Mouse (Mus musculus) hindbrain, embryonic 10.5 days (tissue): ENCODE results near the gene Vangl1. TPM values are rescaled to one million over a fixed set of nuclear protein-coding genes. Genes with fewer than 3 reads are reported as not detected.
"Not testable (repeated sequence)": the region's sequence is repeated elsewhere in the genome, so short reads cannot be mapped to it uniquely, and the experiment has no call there.

Experiments used
- DNase-seq: peaks from one replicate; pipeline ENCODE4 v3.0.0-alpha.2; 2017; ENCODE audit warnings: low spot score
- H3K27ac ChIP-seq: fragments of 300-500 bp; sonication (generic); 2 replicates; pipeline ENCODE4 v1.5.1; 2016; ENCODE audit warnings: mild to moderate bottlenecking, moderate library complexity
- H3K27me3 ChIP-seq: fragments of 300-500 bp; sonication (generic); 2 replicates; pipeline ENCODE4 v1.6.1; 2016; ENCODE audit warnings: mild to moderate bottlenecking; ENCODE audit not compliant: poor library complexity, insufficient read depth, severe bottlenecking
- H3K36me3 ChIP-seq: fragments of 300-500 bp; sonication (generic); 2 replicates; pipeline ENCODE4 v1.6.1; 2016; ENCODE audit warnings: mild to moderate bottlenecking, moderate library complexity
- H3K4me1 ChIP-seq: fragments of 300-500 bp; sonication (generic); replicated peaks from 2 replicates; pipeline ENCODE4 v1.6.1; 2016; ENCODE audit warnings: mild to moderate bottlenecking
- H3K4me3 ChIP-seq: fragments of 300-500 bp; sonication (generic); 2 replicates; pipeline ENCODE4 v1.5.1; 2016; ENCODE audit warnings: mild to moderate bottlenecking, moderate library complexity
- H3K9me3 ChIP-seq: fragments of 300-500 bp; sonication (generic); 2 replicates; pipeline ENCODE4 v1.6.1; 2016; ENCODE audit warnings: mild to moderate bottlenecking, moderate library complexity
- WGBS: fragments of 180-500 bp; shearing (Covaris S2); methylation state at CpG from one replicate; pipeline ENCODE4 v1.1.7; 2016; 5-methylcytosine and 5-hydroxymethylcytosine counted together
- polyA plus RNA-seq: library from polyadenylated mRNA; unstranded; fragments of >200 nt; fragmentation: Nextera tagmentation; extraction: Ambion mirVana; gene quantifications from 2 replicates; pipeline ENCODE4 v1.2.1, GENCODE M21; 2016

Gene Vangl1
- polyA plus RNA-seq, 1 experiment from 2014 or later: 14.7 TPM

DNA sequence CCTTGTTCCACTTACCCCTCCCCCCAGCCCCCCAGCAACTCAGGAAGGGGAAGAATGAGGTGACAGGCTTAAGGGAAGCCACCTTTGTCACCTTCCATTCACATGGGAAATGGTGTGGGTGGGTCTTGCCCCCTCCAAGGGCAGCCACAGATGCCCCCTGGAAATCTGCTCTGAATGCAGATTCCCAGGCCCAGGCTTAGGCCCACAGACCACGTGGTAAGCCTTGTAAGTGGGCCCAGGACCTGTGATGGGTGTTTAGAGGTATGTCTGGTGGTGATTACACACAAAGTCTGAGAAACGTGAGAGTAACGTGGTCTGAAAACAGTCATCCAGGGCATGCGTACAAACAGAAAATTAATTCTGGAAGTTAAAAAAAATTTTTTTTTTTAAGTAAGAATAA, 39.6 kb downstream of the Vangl1 start:
- DNase-seq: no peak
- Histone ChIP-seq H3K4me3 (no peak overlapping the region), H3K9me3 (no peaks in the 10 kb centered on the region), H3K36me3 (peaks cover 34% of the 10 kb centered on the region), H3K27me3 (peaks cover 8% of the 10 kb centered on the region), H3K27ac (peak overlapping the region; percentile 81), H3K4me1 (peaks cover 36% of the 10 kb centered on the region)
- 53% methylated on average over 4 of the region's 4 CpGs for WGBS

DNA sequence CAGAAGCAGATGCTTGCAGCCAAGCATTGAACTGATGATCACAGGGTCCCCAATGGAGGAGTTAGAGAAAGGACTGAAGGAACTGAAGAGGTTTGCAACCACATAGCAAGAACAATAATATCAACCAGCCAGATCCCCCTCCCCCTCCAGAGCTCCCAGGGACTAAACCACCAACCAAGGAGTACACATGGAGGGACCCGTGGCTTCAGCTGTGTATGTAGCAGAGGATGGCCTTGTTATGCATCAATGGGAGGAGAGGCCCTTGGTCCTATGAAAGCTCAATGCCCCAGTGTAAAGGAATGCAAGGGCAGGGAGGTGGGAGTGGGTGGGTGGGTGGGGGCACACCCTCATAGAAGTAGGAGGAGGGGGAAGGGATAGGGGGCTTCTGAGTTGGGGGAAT, 40.6 kb downstream of the Vangl1 start:
- WGBS: 55% methylated on average over 1 of the region's 1 CpGs
- H3K27me3 ChIP-seq, H3K4me3 ChIP-seq, H3K9me3 ChIP-seq, H3K27ac ChIP-seq, DNase-seq: not testable (repeated sequence)
- Histone ChIP-seq H3K4me1 (peaks cover 45% of the 10 kb centered on the region), H3K36me3 (peaks cover 34% of the 10 kb centered on the region)

GRCm38 (mm10) chr3:102159423-102160325, 44.8 kb downstream of the Vangl1 start:
- no peak overlapping the region for H3K4me3 ChIP-seq

DNA sequence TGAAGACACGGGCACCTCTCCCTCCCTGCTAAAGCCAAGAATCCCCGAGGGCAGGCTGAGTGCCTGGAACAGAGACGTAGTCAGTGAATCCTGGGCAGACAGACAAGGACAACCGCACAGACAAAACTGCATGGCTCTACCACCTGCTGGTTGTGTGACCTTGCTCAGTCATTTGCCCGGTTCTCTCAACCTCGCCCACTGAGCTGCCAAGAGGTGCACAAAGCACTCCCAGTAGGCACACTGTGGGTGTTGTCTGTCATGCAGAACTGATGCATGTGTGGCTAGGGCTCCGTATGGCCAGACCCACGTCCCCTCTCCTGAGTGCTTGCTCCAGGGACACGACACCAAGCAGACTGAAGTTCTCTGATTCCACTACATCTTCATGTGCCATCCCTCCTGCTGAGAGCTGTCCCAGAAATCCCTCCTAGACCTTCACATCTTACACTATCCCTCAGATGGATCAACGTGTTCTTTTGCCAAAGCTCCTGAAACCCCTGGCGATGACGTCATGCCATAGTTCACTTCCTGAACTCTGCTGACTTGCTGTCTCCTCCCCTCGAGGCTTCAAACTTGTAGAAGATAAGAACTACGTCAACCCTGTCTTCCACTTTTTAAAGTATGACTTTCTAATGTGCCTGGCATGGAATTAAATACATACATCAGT, 45.6 kb downstream of the Vangl1 start:
- Histone ChIP-seq H3K4me1 (peaks cover 15% of the 10 kb centered on the region), H3K36me3 (peaks cover 45% of the 10 kb centered on the region), H3K27me3 (0 out of 2 replicates have a peak, but pooled peaks cover 3% of the 10 kb centered on the region), H3K4me3 (no peak overlapping the region), H3K9me3 (no peaks in the 10 kb centered on the region), H3K27ac (no peak overlapping the region)
- 81% methylated on average over 14 of the region's 14 CpGs for WGBS
- no peak for DNase-seq

More at GRCm38 (mm10) chr3:102159423-102160325, 44.8 kb downstream of the Vangl1 start:
- Histone ChIP-seq H3K27me3 (no peaks in the 10 kb centered on the region), H3K9me3 (no peaks in the 10 kb centered on the region), H3K36me3 (peaks cover 50% of the 10 kb centered on the region), H3K4me1 (peaks cover 13% of the 10 kb centered on the region), H3K27ac (no peak overlapping the region)
- 76% methylated on average over 14 of the region's 14 CpGs for WGBS
- DNase-seq: no peak

- H3K36me3 ChIP-seq: peaks cover 32% of the 10 kb centered on the region
- H3K27ac ChIP-seq: no peak overlapping the region
- 94% methylated on average over 6 of the region's 6 CpGs for WGBS
- H3K4me3 ChIP-seq: no peak overlapping the region
- no peaks in the 10 kb centered on the region for H3K9me3 ChIP-seq
- 0 out of 2 replicates have a peak, but pooled peaks cover 4% of the 10 kb centered on the region for H3K27me3 ChIP-seq
- peaks cover 25% of the 10 kb centered on the region for H3K4me1 ChIP-seq
- no peak for DNase-seq
Measured at GRCm38 (mm10) chr3:102157652-102158051, 46.8 kb downstream of the Vangl1 start.

- DNase-seq: no peak
- Histone ChIP-seq H3K4me3 (no peak overlapping the region), H3K27me3 (0 out of 2 replicates have a peak, but pooled peaks cover 4% of the 10 kb centered on the region), H3K27ac (no peak overlapping the region), H3K9me3 (no peaks in the 10 kb centered on the region), H3K4me1 (peaks cover 34% of the 10 kb centered on the region), H3K36me3 (peaks cover 28% of the 10 kb centered on the region)
- WGBS: 91% methylated on average over 7 of the region's 7 CpGs
Measured at GRCm38 (mm10) chr3:102156737-102157136, 47.8 kb downstream of the Vangl1 start.

DNA sequence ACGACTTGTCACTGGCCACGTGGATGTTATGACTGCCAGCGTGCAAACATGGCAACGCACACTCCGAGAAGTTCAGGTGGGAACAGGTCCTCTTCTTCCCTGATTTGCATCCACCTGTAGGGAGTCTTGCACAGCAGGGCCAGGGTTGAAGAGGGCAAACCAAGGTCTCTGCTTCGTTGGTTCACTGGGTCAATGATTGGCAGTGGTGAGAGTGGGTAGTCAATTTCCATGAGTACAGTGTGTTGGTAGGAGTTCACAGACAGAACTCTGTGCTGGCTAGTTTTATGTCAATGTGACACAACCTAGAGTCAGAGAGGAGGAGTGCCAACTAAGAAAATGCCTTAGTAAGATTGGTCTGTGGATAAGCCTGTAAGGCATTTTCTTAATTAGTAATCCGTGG, 50.4 kb downstream of the Vangl1 start:
- no peaks in the 10 kb centered on the region for H3K9me3 ChIP-seq
- H3K27ac ChIP-seq: no peak overlapping the region
- peaks cover 41% of the 10 kb centered on the region for H3K4me1 ChIP-seq
- no peak overlapping the region for H3K4me3 ChIP-seq
- H3K27me3 ChIP-seq: 0 out of 2 replicates have a peak, but pooled peaks cover 6% of the 10 kb centered on the region
- DNase-seq: no peak
- 84% methylated on average over 7 of the region's 7 CpGs for WGBS
- peaks cover 20% of the 10 kb centered on the region for H3K36me3 ChIP-seq

DNA sequence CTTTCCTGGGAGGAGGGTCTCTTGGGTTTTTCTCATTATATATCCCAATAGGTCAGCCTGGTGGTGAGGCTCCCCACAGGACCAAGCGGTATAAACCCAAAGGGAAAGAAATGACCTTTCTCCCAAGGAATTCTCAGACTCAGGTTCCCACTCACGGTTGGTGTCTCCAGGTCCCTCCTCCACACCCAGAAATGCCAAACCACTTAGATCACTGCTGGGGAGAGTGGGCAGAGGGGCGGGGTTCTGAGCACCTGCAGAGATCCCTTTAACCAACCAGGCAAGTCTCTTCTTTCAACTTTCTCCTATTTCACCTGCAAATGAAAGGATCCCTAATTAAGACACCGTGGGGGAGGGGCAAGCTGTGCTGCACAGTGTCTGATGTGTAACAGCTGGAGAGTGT, 51.6 kb downstream of the Vangl1 start:
- peaks cover 42% of the 10 kb centered on the region for H3K4me1 ChIP-seq
- H3K4me3 ChIP-seq: no peak overlapping the region
- DNase-seq: no peak
- H3K27ac ChIP-seq: peak overlapping the region; percentile 77
- H3K36me3 ChIP-seq: peaks cover 13% of the 10 kb centered on the region
- peaks cover 10% of the 10 kb centered on the region; the same call in 1 of the 2 replicates for H3K27me3 ChIP-seq
- H3K9me3 ChIP-seq: no peaks in the 10 kb centered on the region
- WGBS: 11% methylated on average over 4 of the region's 4 CpGs

DNA sequence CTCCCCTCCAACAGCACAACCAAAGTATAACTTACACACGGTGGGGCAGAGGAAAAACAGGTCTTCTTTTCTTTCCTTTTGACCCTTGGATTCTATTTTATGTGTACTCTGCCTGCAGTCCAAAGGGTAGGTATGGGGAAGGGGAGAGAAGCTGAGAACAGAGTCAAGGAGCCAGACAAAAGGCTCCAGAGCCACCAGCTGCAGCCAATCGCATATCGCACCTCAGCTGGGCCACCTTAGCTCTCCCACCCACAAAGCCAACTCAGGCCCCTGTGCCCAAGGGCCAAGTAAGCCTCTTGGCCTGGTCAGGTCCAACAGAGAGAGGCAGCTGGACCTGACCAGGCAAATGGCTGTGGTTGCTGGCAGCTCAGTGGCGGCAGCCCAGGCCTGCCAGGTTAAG, 52.0 kb downstream of the Vangl1 start:
- Histone ChIP-seq H3K36me3 (peaks cover 9% of the 10 kb centered on the region), H3K4me1 (peaks cover 45% of the 10 kb centered on the region), H3K27me3 (peaks cover 10% of the 10 kb centered on the region; the same call in 1 of the 2 replicates), H3K4me3 (no peak overlapping the region), H3K27ac (peak overlapping the region; percentile 77), H3K9me3 (no peaks in the 10 kb centered on the region)
- 26% methylated on average over 4 of the region's 4 CpGs for WGBS
- no peak for DNase-seq

GRCm38 (mm10) chr3:102151850-102152249, 52.6 kb downstream of the Vangl1 start:
- H3K4me1 ChIP-seq: peaks cover 50% of the 10 kb centered on the region
- no peaks in the 10 kb centered on the region for H3K9me3 ChIP-seq
- H3K27ac ChIP-seq: 0 out of 2 replicates have a peak overlapping the region, but pooled peaks have one; percentile 77
- 48% methylated on average over 4 of the region's 4 CpGs for WGBS
- peaks cover 10% of the 10 kb centered on the region; the same call in 1 of the 2 replicates for H3K27me3 ChIP-seq
- peaks cover 3% of the 10 kb centered on the region; the same call in 1 of the 2 replicates for H3K36me3 ChIP-seq
- no peak for DNase-seq
- no peak overlapping the region for H3K4me3 ChIP-seq

GRCm38 (mm10) chr3:102149941-102150340, 54.6 kb downstream of the Vangl1 start:
- Histone ChIP-seq H3K27me3 (peaks cover 10% of the 10 kb centered on the region; the same call in 1 of the 2 replicates), H3K4me1 (peaks cover 68% of the 10 kb centered on the region)

GRCm38 (mm10) chr3:102147189-102147588, 57.3 kb downstream of the Vangl1 start:
- H3K4me1 ChIP-seq: peaks cover 52% of the 10 kb centered on the region
- H3K27ac ChIP-seq: peak overlapping the region; percentile 53; the same call in 1 of the 2 replicates
- 84% methylated on average over 4 of the region's 4 CpGs for WGBS
- H3K27me3 ChIP-seq: peaks cover 17% of the 10 kb centered on the region
- no peak overlapping the region for H3K4me3 ChIP-seq
- no peaks in the 10 kb centered on the region for H3K9me3 ChIP-seq
- no peak for DNase-seq
- no peaks in the 10 kb centered on the region for H3K36me3 ChIP-seq

More at GRCm38 (mm10) chr3:102149941-102150340, 54.6 kb downstream of the Vangl1 start:
- H3K9me3 ChIP-seq: no peaks in the 10 kb centered on the region
- no peak overlapping the region for H3K27ac ChIP-seq
- H3K36me3 ChIP-seq: no peaks in the 10 kb centered on the region
- no peak overlapping the region for H3K4me3 ChIP-seq
- no peak for DNase-seq
- 62% methylated on average over 7 of the region's 7 CpGs for WGBS
